Mouse (Mus musculus) bone marrow macrophage, adult 2 months (primary cell): Measurements from ENCODE around the gene Zfp185.

Experiments used
- CTCF ChIP-seq: IDR thresholded peaks from 2 replicates; pipeline ENCODE4 v1.5.1; 2012; ENCODE audit warnings: low read depth, mild to moderate bottlenecking, low read length, moderate library complexity
- POLR2A ChIP-seq: IDR thresholded peaks from 2 replicates; pipeline ENCODE4 v1.6.1; 2012; ENCODE audit warnings: mild to moderate bottlenecking, low read depth, low read length, borderline replicate concordance

DNA sequence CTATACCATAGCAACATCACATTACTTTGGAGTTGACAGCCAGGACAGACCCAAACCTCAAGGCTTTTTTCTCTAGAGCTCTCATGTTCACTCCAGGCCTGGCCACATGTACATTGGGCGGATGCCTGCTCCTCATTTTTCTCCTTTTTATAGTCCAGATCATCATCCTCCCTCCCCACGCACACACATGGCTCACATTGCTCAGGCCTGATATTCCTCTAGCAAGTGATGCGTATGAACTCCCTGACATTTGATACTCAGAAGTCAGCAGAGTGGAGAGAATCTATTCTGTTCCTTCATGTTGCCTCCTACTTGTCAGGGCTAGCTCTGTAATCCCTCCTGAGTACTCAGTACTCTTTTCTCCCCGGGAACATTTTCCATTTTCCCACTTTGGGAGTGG lies 30.7 kb upstream of the Zfp185 start:
- TF ChIP-seq POLR2A, result no peak
- TF ChIP-seq CTCF, result no peak
